Mouse (Mus musculus) adrenal gland, postnatal 36 days (tissue): ENCODE data around the gene Pgp. TPM values are rescaled to one million over a fixed set of nuclear protein-coding genes. Genes with fewer than 3 reads are reported as not detected.

Source experiments
- DNase-seq, 2 experiments: peaks; one replicate each; pipeline ENCODE4 v3.0.0; 2021; ENCODE audit warnings: mixed read lengths in 1 of 2
- total RNA-seq, 2 experiments: library from RNA; stranded (reverse); gene quantifications; 2 replicates each; pipeline ENCODE4 v1.2.3; 2021

The Pgp gene
- total RNA-seq, 2 experiments from 2014 or later = 85.9 to 94.4 TPM

- no peak for DNase-seq
Observed at GRCm38 (mm10) chr17:24520450-24520849, 50.3 kb downstream of the Pgp start.

Other genes starting within 250 kb of the Pgp start
- gene Tedc2, start 249.5 kb upstream of the Pgp start, total RNA-seq = 1 to 10 TPM; 5.7 to 6.4 TPM
- gene Ccnf, start 218.9 kb upstream of the Pgp start, total RNA-seq = 1 to 10 TPM; 3.3 to 4.8 TPM
- gene Abca17, start 119.3 kb upstream of the Pgp start, total RNA-seq = under 1 TPM in 1 of 2 experiments, not detected in 1; 0.07 TPM
- 10 to 100 TPM; 19.8 to 24.4 TPM for gene Abca3, start 118.4 kb upstream of the Pgp start, total RNA-seq
- 10 to 100 TPM; 65.7 to 78.7 TPM for gene Rnps1, start 55.8 kb upstream of the Pgp start, total RNA-seq
- gene Eci1, start 43.8 kb upstream of the Pgp start, total RNA-seq = 100 to 1,000 TPM; 228 to 310 TPM
- 1 to 10 TPM; 2.1 to 4.3 TPM for gene Dnase1l2, start 27.3 kb upstream of the Pgp start, total RNA-seq
- gene E4f1, start 79 bp upstream of the Pgp start, total RNA-seq = 10 to 100 TPM; 16.8 to 20.2 TPM
- under 1 TPM; 0.30 to 0.46 TPM for gene Bricd5, start 3.5 kb downstream of the Pgp start, total RNA-seq
- gene Mlst8, start 8.7 kb downstream of the Pgp start, total RNA-seq = 10 to 100 TPM; 22.8 to 24.3 TPM
- gene Caskin1, start 18.2 kb downstream of the Pgp start, total RNA-seq = 10 to 100 TPM; 14.7 to 25.7 TPM
- gene Traf7, start 57.5 kb downstream of the Pgp start, total RNA-seq = 100 to 1,000 TPM in 1 of 2 experiments, 10 to 100 TPM in 1; 94.7 to 118 TPM
- gene Rab26, start 63.8 kb downstream of the Pgp start, total RNA-seq = 1 to 10 TPM in 1 of 2 experiments, under 1 TPM in 1; 0.70 to 1.3 TPM
- 10 to 100 TPM; 46.9 to 49.1 TPM for gene Pkd1, start 79.4 kb downstream of the Pgp start, total RNA-seq
- gene Tsc2, start 162.2 kb downstream of the Pgp start, total RNA-seq = 100 to 1,000 TPM in 1 of 2 experiments, 10 to 100 TPM in 1; 79.2 to 103 TPM
- gene Nthl1, start 162.3 kb downstream of the Pgp start, total RNA-seq = 1 to 10 TPM; 7.8 TPM
- gene Slc9a3r2, start 179.9 kb downstream of the Pgp start, total RNA-seq = 10 to 100 TPM; 48.0 to 88.5 TPM
- gene Npw, start 188.1 kb downstream of the Pgp start, total RNA-seq = not detected
- 10 to 100 TPM; 47.5 to 51.1 TPM for gene Zfp598, start 199.3 kb downstream of the Pgp start, total RNA-seq
- 1 to 10 TPM; 1.7 to 2.0 TPM for gene Syngr3, start 219.6 kb downstream of the Pgp start, total RNA-seq
- 10 to 100 TPM; 34.5 to 42.0 TPM for gene Gfer, start 225.8 kb downstream of the Pgp start, total RNA-seq
- 1 to 10 TPM; 4.5 to 6.1 TPM for gene Noxo1, start 225.8 kb downstream of the Pgp start, total RNA-seq
- gene Tbl3, start 237.3 kb downstream of the Pgp start, total RNA-seq = 10 to 100 TPM; 36.0 to 38.5 TPM
- not detected for gene Rnf151, start 247.7 kb downstream of the Pgp start, total RNA-seq
- 100 to 1,000 TPM; 720 to 747 TPM for gene Rps2, start 247.7 kb downstream of the Pgp start, total RNA-seq